Mouse (Mus musculus) bone marrow macrophage, adult 2 months (primary cell): Measurements from ENCODE around the gene Rptor.

ENCODE experiments used
- CTCF ChIP-seq: IDR thresholded peaks from 2 replicates; pipeline ENCODE4 v1.5.1; 2012; ENCODE audit warnings: low read depth, mild to moderate bottlenecking, low read length, moderate library complexity
- POLR2A ChIP-seq: IDR thresholded peaks from 2 replicates; pipeline ENCODE4 v1.6.1; 2012; ENCODE audit warnings: mild to moderate bottlenecking, low read depth, low read length, borderline replicate concordance

- TF ChIP-seq CTCF (no peak), POLR2A (no peak)
These were observed 36.5 kb upstream of the Rptor start for GRCm38 (mm10) chr11:119566188-119566587.
